Mouse (Mus musculus): ENCODE data around the gene Ints3.
A peak's percentile ranks its signal among the peaks of the same experiment; 100 is the strongest.

The Ints3 gene

DNA sequence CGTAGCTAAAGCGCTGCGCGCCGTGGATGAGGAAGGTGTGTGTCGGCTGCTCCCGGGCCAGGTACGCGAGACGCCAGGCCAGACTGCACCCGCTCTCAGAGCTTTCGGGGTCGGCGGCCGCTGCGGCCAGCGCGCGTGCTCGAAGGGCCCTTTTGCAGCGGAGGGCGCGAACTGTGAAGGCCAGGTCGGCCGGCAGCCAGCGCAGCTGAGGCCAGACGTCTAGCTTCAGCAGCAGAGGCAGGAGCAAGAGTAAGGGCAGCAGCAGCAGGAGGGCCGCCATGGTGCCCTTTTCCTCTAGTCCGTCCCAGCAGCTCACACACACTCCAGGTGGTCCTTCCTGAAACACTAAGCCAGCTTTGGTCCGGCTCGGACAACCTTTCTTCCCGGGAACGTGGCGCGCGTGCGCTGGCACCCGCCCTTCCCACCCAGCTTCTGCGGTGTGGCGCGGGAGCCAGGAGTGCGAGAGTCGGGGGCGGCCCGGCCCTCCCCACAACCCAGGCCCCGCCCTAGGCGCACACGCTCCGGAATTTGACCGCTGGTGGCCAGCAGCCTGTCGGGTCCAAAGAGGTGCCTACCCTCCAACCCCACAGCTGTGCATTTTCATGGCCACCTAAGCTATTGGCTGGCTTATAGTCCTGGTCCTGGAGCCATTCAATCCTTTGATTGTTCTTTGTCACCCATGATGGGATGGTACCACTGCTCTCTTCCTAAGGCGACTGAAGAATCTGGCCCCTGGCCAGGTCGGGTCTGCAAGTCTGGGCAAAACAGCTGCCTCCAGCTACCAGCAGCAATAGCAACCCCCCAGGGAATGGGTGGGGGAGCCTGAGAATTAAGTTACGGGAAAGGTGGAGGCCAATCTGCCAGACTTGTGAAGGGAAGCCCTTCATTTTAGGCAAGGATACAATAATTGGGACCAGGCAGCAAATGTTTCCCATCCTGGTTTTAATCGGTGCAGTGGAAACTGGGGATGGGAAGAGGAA is 43.6 kb downstream of the Ints3 start, which contains the start of gene Slc27a3:
TSS of gene Slc27a3 (minus strand) at position 428 of the 980 bp plus-strand sequence.
- DNase-seq = peak; percentile 61

DNA sequence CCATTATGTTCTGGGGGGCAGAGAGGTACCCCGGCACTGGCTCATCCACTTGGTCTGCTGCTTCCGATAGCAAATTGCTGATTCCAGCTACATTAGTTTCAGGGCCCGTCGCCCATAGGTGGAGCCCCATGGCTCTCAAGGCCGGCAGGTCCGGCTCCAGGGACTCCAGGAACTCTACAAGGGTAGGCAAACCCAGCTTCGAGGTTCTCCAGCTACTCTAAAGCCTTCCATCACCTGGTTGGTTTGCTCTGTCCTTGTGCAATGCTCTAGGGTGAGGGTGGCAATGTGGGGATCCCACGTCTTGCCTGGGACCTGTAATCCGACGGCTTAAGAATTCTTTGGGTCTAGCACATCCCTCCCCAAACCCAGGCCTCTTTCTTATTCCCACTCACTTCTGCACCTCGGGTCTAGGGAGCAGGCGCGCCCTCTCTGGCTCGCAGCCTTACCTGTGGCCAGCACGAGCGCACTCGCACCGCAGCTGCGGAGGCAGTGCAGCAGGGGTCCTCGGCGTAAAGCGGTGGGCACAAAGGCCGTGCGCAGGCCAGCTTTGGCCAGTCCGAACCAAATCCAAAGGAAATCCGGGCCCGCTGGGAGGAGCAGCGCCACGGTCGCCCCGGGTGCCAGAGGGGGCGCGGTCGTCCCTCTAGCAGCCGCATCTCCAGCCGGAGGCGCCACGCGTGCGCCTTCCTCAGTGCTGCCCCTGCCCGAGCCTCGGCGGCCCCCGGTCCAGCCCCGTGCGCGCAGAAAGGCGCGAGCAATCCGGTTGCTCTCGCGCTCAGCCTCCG is 44.5 kb downstream of the Ints3 start:
- DNase-seq = peak; percentile 52

GRCm38 (mm10) chr3:90388192-90388591 is 45.2 kb downstream of the Ints3 start:
- DNase-seq = no peak

DNA sequence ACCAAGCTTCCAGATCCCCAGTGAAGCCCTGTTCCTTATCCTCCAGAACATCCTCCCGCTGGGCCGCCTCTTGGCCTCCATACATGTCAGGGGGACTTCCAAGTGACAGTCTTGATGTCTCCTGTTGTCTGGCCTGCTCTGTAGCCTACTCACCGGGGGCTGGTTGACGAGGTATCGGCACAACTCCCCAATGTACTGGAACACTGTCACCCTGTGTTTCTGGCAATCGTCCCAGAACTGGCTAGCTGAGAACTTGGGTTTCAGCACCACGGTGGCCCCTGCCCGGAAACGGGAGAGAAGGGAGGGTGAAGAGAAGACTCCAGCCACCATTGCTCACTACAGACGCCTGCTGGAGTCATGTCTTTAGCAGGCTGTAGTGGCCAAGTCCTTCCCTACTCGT is 45.9 kb downstream of the Ints3 start:
- peak; percentile 39 for DNase-seq

GRCm38 (mm10) chr3:90386817-90387216 is 46.6 kb downstream of the Ints3 start:
- no peak for DNase-seq

DNA sequence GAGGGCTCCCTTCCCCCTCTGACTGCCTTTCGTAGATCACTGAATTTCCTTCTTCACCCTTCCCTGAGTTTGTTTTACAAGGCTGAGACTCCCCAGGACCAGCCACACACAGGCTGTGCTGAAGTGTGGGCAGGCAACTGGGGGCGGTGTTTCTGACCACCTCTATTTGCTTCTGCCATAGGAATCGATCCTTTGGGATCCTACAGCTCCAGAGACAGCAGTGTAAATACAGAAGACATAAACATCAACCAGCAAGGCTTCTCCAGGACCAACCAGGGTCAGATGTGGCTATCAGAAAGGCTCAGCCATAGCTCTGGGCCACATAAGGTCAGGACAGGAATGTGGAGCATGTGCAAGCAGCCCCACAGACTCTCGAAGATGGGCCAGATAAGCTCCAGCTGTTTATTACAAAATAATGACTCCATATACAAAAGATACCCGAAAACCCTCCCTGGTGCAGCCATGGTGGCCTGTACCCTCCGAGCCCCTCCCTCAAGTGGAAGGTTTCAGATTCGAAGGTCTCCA is 48.5 kb downstream of the Ints3 start:
- no peak for DNase-seq

- DNase-seq = peak; percentile 61
Observed at GRCm38 (mm10) chr3:90383690-90384089, 49.7 kb downstream of the Ints3 start.

- DNase-seq = no peak
Observed at GRCm38 (mm10) chr3:90381727-90382126, 51.7 kb downstream of the Ints3 start.

GRCm38 (mm10) chr3:90378496-90378895 is 54.9 kb downstream of the Ints3 start:
- DNase-seq = no peak

GRCm38 (mm10) chr3:90376247-90376585 is 57.2 kb downstream of the Ints3 start:
- DNase-seq = peak; percentile 21

- DNase-seq = no peak
Observed at GRCm38 (mm10) chr3:90375562-90376246, 57.7 kb downstream of the Ints3 start.

- DNase-seq = no peak
Observed at GRCm38 (mm10) chr3:90374368-90374767, 59.1 kb downstream of the Ints3 start.

- peak; percentile 96 for DNase-seq
Observed at GRCm38 (mm10) chr3:90373432-90374028, 59.9 kb downstream of the Ints3 start.

GRCm38 (mm10) chr3:90372817-90373216 is 60.6 kb downstream of the Ints3 start:
- no peak for DNase-seq

DNA sequence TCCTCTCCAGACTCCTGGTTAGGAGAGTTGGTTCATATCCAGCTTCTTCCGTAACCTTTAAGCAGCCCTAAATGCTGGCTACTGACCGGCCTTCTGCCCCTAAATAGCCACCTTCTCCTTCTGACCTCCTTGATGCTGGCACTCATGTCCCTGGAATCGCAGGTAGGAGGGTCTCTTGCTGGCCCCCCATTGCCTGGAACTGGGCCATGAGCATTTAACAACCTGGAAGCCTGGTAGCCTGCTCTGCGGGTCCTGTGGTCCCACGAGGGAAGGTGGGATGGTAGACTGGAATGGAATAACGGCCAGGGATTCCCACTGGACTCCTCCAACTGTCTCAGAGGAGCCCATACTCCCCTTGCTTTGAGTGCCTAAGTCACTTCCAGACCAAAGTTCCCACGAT is 61.6 kb downstream of the Ints3 start:
- DNase-seq = no peak

- no peak for DNase-seq
Observed at GRCm38 (mm10) chr3:90369041-90369440, 64.4 kb downstream of the Ints3 start.

DNA sequence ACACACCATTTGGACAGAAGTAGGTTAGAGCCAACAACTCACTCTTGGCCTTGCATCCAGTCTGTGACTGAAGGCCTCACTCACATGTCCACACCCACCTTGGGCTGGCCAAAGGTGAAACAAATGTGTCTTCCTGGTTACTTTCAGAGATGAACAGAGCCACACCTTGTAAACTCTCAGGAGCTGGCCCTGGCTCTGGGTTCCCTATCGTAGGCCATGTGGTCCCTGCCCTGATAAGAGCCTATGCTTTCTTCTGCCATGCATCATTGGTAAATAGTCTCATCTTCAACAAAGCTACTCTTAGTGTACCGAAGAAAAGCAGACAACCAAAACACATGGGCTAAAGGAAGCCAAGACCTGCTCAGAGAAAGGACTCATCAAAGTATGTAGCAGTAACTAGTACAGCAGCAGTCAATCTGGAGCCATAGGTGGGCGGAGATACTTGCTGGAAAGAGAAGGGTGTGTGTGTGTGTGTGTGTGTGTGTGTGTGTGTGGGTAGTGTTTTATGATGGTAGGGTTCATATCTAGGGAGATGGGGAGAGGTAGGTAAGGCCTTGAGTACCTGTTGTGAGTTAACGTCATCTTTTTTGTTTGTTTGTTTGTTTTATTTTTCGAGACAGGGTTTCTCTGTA is 66.3 kb downstream of the Ints3 start:
- DNase-seq = no peak

- DNase-seq = no peak
Observed at GRCm38 (mm10) chr3:90362346-90362745, 71.1 kb downstream of the Ints3 start.

DNA sequence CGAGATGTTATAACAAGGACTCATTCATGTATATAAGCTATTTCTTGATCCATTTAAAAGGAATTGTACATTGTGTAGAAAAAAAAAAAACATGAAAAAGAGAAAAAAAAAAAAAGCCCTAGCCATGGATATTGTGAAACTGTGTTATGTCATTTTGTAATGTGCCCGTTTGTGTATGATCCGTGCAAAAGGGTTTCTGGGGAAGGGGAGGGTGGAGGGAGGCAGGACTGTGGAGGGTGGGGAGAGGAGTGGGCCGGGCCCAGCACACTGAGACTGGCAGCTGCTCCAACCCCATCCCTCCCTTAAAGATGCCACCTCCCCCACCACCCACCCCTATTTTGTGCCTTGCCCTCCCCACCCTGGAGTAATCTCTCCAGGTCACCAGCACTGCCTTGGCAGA is 71.9 kb downstream of the Ints3 start:
- no peak for DNase-seq

DNA sequence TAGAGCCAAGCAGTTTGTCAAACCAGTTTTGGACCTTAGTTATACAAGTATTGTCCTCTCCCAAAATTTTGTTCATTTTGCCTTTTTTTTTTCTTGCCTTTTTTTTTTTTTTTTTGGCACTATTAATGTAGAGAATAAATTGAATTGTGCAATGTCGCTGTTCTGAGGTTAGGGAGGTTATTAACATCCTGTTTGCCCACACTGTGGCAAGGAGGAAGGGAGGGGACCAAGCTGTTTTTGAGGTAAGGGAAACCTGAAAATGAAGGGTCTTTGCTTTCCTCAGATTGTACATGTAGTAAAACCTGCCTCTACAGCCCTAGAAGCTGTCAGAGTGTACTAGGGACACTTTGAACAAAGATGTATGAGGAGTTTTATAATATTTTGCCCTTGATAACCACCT is 74.2 kb downstream of the Ints3 start:
- no peak for DNase-seq

- no peak for DNase-seq
Observed at GRCm38 (mm10) chr3:90357959-90358358, 75.5 kb downstream of the Ints3 start.

DNA sequence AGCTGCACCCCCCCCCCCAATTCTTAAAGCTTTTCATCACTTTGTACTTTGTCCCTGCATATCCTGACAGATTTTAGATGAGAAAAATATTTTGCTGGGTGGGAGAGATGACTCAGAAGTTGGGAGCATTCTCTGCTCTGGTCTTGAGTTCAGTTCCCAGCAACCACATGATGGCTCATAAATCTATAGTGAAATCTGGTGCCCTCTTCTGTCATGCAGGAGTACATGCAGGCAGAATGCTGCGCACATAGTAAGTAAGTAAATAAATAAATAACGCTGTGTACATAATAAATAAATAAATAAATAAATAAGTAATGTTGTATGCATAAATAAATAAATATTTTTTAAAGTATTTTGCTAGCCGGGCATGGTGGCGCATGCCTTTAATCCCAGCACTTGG is 85.6 kb downstream of the Ints3 start:
- no peak for DNase-seq

Data from lung, postnatal 36 days (tissue).